Mouse (Mus musculus) megakaryocyte, adult 5-6 weeks (primary cell): Measurements from ENCODE around the gene Nol7. TPM values are rescaled to one million over a fixed set of nuclear protein-coding genes. Genes with fewer than 3 reads are reported as not detected.

Source experiments
- ATAC-seq: 2 replicates; pipeline ENCODE4 v1.8.0; 2016; ENCODE audit warnings: mild to moderate bottlenecking, inconsistent platforms; ENCODE audit not compliant: poor library complexity, severe bottlenecking
- total RNA-seq, 2 experiments: library from RNA; stranded (forward) in 1 of 2; stranded (reverse) in 1 of 2; fragments of 153-499, 151-499 nt in 1 of 2; fragments of 221-1000, 200-1000 nt in 1 of 2; gene quantifications; 2 replicates each; pipeline versions ENCODE4 v1.2.3 to v1.2.4; 2015 to 2017

Nol7 gene
- total RNA-seq (2015) (103 and 124 TPM in 2 replicates), total RNA-seq (2017) (147 and 159 TPM in 2 replicates)

DNA sequence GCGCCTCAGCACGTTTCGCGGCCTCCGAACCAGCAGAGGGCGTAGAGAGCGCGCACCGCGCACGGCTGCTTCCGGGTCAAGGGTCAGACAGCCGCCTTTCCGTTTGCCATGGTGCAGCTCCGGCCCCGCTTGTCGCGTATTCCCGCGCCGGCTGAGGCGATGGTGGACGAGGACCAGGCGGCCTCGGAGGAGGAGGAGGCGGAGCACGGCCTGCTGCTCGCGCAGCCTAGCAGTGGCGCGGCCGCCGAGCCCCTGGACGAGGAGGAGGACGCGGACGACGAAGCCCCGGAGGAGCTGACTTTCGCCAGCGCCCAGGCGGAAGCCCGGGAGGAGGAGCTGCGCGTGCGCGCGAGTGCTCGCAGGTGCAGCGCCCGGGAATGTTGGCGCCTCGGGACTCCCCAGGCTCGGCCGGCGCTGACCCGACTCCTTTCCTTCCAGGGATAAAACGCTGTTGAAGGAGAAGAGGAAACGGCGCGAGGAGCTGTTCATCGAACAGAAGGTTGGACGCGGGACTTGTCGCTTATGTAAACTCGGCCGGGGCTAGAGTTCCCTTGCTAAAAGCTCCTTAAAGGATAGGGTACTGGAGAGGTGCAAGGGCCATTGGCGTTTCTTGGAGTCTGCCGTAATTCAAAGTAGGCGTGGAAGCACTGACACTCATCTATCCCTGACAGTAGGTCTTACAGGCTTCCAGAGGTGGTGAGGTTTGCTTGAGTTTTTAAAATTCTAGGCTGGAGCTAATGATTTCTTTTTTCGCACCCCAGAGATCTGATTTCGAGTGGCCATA lies at the start of gene Nol7:
Nol7 (plus strand) TSS at position 94 of the 784 bp plus-strand sequence.
- peak; percentile 100 for ATAC-seq

- no peak for ATAC-seq
Measured at GRCm38 (mm10) chr13:43349376-43349775, 48.8 kb upstream of the Nol7 start.

DNA sequence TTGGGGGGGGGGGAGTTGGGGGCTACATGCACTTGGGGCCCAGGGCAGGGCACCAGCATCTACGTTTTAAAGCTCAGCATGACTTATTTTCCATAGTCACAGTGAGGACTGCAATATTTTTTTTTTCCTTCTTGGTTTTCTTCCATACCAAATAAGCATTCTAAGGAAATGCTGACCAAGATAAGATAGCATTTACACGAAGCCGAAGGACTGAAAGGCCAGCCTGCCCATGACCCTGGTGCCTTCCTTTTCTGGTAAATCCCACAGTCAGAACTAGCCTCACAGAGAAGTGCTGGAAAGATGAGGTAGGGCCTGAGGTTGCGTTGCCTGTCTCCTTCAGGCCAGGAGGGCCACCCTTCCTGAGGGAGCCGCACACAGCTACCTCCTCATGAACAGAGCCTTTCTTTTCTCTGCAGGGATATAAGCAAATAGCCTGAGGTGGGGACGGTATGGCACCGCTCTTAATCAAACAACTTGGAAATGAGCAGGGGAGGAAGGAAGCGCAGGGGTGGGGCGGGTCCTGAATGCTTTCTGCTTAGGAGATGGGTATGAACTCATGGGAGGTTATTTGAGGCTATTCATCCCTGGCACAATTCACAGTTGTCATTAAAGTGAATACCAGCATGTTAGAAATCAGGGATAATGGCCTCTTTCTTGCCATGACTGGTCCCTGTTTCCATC lies 47.6 kb upstream of the Nol7 start:
- no peak for ATAC-seq

DNA sequence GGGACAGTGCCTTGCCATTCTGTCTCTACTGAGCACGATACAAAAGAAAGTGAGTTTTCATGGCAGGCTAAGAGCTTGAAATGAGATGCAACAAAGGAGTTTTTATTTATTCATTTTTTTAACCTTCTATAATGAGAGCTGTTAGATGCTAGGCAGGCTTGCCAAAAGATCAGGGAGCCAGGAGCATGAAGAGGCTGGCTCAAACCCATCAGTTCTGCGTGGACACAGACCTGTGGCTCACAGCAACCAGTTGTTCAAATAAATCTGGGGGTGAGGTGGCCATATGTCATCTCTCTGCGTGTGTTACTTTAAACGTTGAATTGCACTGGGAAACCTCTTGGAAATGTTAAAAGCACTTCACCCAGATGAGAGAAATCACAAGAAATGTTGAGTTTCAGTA lies 44.8 kb upstream of the Nol7 start:
- ATAC-seq: no peak

GRCm38 (mm10) chr13:43354362-43354761 lies 43.8 kb upstream of the Nol7 start:
- no peak for ATAC-seq

DNA sequence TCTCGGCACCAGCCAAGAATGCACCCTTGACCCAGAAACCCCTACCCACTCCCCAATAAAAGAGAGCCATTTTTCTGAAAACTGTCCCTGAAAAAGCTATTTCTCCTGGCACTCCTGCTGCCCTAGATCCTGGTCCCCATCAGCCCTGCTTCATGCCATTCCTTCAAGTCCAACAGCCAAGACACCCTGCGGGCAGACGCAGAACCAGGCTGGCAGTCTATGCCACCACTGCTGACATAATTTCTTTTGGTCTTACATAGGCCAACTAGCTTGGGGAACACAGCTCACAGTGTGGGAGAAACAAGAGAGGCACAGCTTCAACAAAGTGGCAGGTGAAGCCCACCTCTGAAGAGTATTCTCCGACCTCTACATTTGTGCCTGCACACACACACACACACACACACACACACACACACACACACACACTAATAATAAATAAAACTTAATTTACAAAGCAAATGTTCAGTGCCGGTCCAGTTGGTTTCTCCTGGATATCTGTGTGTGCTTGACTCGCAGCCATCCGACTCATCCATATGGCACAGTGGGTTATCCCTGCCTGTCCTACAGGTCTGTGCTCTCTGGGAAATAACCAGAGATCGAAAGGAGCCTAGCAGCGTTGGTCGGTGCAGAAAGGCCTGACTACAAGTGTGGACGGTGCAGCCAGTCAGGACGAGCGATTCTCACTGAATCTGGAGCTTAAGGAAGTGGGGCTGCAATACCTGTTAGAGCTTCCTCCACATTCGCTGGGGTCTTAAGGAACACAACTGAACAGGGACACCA lies 41.7 kb upstream of the Nol7 start:
- ATAC-seq: no peak

DNA sequence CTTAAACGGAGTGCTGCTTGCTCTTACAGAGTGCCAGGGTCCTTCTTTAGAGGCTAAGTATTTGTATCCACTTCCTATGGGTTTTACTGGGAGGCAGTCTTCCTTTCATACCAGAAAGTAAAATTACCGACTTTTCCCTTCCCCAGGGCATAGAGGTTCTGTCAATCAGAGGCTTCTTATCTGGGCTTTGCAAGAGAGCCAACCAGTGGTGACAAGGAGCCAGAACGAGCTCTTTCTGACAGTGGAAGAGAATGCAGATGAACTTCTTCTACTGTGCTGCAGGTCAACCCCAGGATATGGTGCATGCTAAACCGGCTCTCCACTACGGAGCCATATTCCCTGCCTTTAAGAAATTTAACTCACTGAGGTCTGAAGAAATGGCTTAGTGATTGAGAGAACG lies 37.7 kb upstream of the Nol7 start:
- no peak for ATAC-seq

GRCm38 (mm10) chr13:43362353-43362752 lies 35.8 kb upstream of the Nol7 start:
- no peak for ATAC-seq

GRCm38 (mm10) chr13:43364985-43365824 lies 33.0 kb upstream of the Nol7 start, which contains the start of gene Sirt5:
Gene Sirt5 (plus strand): TSS chr13:43365496.
- peak; percentile 100 for ATAC-seq

DNA sequence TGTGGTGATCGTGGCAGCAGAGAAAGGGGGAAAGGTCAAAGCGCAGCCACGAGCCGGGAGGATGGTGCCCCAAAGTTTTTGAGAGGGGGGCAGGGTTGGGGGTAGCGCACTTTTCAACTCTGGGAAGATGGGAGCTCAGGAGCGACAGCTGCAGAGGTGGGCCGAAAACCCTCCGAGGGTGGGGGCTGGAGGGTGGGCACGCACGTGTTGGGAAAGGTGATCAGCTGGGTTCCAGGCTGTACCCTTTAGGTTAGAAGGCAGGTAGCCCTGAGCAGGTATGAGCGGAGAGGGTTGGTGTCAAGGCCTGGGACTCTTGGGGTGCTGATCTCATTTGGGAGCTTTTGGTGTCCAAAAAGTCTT lies 32.4 kb upstream of the Nol7 start:
- ATAC-seq: no peak

DNA sequence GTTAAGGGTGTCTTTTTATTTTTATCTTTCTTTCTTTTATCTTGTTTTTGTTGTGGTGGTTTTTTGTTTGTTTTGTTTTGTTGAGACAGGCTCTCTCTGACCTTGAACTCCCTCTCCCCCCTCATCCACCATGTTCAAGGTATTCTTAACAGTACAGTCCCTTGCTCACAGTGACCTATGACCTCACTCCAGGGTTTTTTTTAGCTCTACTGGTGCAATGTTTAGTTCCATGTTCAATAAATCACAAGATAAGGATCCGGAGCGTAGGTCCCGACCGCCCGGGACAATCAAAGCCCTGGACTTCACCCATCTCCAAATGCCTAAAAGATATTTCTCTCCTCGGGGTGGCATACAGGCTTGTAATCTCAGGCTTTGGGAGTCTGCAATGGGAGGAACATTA lies 28.1 kb upstream of the Nol7 start:
- ATAC-seq: no peak

DNA sequence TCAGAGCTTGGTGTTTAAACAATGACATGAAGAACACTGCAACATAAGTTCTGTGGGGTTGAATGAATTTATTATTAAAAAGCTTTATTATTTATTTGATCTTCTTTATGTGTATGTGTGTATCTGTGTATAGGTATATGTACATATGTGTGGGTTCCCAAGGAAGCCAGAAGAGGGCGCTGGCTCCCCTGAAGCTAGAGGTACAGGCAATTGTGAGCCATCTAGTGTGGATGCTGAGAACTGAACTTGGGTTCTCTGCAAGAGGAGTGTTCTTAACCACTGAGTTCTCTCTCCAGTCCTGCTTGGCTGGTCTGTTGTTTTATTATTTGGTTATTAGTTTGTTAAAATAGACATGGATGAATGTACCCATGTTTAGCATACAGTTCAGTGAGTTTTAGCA lies 25.3 kb upstream of the Nol7 start:
- ATAC-seq: no peak

DNA sequence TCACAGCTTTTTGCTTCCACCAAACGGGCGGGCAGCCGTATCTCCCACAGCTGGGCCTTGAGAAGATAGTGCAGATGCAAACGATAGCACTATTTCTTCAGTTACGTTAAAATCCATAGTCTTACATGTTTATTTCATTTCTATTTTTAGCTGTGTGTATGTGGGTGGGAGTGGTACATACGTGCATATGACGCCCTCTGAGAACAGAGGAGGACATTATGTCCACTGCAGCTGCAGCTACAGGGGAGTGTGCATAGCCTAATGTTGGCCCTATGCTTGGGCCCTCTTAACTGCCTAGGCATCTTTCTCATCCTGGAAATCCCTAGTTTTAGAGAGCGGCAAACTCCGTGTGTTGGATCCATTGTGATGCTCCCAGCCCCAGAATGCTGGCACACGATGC lies 24.0 kb upstream of the Nol7 start:
- no peak for ATAC-seq

DNA sequence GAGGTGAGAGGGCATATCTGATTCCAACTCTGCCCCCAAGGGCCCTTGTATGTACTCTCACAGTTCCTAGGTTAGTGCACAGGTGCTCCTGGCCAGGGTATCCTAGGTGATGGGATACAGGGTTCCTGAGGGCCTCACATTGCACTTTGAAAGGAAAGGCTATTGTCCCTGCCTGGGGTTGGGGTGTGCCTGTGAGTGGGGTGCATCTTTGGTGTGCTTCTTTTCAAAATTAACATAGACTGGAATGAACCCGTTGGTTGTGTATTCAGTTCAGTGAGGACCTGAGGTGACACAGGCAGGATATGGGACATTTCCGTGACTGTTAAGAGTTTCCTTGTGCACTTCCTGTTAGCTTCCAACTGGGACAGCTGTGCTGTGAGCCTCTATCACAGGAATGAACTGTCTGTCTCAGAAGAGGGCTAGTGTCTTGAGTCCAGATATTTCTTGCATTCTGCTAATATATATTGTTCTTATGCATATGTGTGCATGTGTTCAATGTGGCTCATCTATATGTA lies 23.2 kb upstream of the Nol7 start:
- no peak for ATAC-seq

DNA sequence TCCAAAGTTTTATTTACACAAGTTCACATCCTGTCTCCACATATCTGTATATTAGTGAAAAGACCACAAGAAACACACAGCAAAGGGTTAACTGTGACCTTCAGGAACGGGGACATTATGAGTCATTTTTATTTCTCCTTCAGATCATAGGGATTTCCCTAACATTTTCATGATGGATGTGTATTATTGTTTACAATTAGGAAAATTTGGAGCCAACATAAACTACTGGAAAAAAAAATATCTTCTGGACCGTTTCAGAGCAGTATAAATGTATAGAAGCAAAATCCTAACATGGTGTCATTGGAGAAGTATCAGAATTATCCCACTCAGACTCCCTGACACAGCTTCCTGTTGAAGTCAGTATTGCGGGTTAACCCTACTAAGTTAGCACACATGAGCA lies 18.2 kb upstream of the Nol7 start:
- no peak for ATAC-seq

DNA sequence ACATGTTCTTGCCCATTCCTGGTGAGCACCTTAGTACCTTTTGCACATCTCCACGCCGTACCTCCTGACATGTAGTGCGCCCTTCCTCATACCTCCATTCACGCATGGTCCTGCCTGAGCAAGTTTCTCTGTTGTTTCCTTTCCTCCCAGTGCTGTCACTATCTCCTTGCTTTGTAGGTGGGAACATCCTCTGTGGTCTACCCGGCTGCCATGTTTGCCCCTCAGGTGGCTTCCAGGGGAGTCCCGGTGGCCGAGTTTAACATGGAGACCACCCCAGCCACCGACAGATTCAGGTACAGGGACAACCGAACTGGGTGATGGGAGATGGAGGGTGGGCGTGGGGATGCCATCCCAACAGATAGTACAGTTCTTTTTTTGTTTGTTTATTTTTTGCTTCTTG lies 12.9 kb upstream of the Nol7 start:
- ATAC-seq: no peak

DNA sequence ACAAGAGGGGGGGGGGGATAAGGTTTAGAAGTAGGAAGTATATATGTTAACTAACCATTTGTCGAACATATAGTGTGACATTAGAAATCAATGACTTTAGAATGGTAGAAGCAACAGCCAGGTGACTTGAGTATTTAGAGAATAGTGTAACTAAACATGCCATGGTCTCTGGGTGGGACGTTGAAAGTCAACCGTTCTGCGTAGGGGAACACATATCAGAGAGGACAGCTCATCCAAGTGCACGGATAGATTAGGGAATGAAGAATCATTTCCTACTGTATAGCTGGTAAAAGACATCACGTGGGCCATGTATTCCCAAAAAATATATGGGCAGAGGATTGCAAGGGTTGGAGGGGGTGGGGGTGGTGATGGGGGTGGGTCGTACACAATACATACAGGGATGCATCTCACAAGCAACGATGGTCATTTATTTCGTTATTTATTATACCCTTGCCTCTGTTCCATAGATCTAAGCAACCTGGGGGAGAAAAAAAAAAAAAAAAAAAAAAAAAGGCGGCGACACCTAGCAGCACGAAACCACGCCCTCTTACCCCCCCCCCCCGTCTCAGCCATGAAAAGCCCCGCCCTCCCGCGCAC lies 392 bp upstream of the Nol7 start:
- no peak for ATAC-seq

- ATAC-seq: no peak
Measured at GRCm38 (mm10) chr13:43399576-43399975, 1.4 kb downstream of the Nol7 start.

DNA sequence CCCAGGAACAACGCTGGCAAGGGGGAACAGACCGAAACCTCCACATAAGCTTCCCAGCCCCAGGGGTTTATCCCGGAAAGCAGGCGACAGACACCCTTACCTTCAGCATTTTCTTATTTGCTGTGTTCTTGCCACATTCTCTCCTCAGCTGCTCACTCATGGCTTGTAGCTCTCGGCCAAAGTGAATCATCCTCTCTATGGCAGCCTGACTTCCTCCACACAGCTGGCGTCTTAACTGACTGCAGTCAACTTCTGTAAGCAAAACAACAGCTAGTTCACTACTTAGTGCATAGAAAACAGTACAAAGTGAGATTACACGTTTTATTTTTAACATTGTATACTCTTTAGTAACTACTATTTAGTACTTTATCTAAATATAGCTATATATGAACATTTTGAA lies 14.1 kb downstream of the Nol7 start:
- no peak for ATAC-seq

DNA sequence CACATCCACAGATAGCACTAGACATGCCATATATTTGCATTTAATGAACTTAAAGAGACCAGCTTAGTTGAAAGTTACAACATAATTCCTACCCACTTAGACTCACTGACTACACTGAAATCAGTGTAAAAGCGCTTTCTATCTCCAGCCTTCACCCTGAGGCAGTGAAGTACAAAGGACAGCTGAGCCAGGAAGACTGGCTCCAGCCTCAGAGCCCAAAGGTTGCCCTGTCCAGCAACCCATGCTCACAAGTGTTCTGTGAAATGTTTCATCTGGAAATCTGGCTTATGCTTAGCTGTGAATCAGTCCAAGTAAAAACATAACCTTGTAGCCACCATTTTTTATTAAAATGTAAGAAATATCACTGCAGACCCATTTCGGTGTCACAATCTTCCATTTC lies 15.4 kb downstream of the Nol7 start:
- no peak for ATAC-seq
